Mouse (Mus musculus): ENCODE results near the gene Gmpr2.

DNA sequence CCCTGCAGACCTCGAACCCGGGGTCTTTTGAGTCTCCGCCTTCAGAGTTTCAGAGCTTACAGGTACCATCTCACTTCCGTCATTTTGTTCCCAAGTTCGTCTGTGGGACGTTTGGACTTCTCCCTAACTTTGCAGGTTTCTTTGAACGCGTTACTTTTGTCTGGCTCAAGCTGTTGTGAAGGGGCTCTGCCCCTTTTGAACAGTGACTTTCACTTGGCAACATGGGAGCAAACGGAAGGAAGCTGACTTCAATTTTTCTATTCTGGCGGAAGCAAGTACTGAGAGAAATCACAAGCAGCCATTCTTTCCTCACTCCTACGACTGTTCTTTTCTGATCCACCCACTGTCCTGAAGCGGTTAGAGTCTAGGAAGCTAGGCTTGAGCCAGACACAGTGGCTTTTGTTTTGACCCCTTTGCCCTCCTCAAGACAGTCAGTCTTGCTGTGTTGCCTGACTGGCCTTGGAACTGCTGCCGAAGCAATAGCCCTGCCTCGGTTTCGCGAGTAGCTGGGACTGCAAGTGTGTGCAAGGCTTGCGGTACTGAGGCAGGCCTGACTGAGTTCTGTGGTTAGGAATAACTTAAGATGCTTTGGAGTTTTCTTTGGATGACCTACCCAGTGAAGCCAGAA, 27.4 kb upstream of the Gmpr2 start:
- no peak for TF ChIP-seq POLR2A (IDR thresholded peaks at IDR 0.05; ENCODE audit: extremely low read depth, insufficient read depth, low read length)
- no peak for TF ChIP-seq CTCF (IDR thresholded peaks at IDR 0.05; ENCODE audit: low read depth, low read length)

Measured in liver, adult 2 months (tissue).